Mouse (Mus musculus): ENCODE results near the gene Atxn2. TPM values are rescaled to one million over a fixed set of nuclear protein-coding genes. Genes with fewer than 3 reads are reported as not detected.

Gene Atxn2
- polyA plus RNA-seq, 1 experiment from 2014 or later: 59.4 TPM

- H3K9ac ChIP-seq (ENCODE audit: low read length): no peak overlapping the region
- DNase-seq (ENCODE audit: low spot score) (no peak), ATAC-seq (replicated peaks; ENCODE audit: low FRiP score, low TSS enrichment, low read depth) (no peak)
- no peak overlapping the region for H3K4me3 ChIP-seq (ENCODE audit: low read depth, low read length)
- WGBS: 87% methylated on average over 6 of the region's 6 CpGs
- H3K27ac ChIP-seq (ENCODE audit: low read depth): no peak overlapping the region
- no peaks in the 10 kb centered on the region for H3K9me3 ChIP-seq (ENCODE audit: control insufficient read depth, low read length)
- no peaks in the 10 kb centered on the region for H3K27me3 ChIP-seq (replicated peaks; ENCODE audit: control insufficient read depth, insufficient read depth, low read length)
- peaks cover 39% of the 10 kb centered on the region for H3K36me3 ChIP-seq (ENCODE audit: control insufficient read depth, insufficient read depth, low read length)
- H3K4me1 ChIP-seq (replicated peaks; ENCODE audit: control insufficient read depth, insufficient read depth, low read length): no peaks in the 10 kb centered on the region
- no peak overlapping the region for H3K4me2 ChIP-seq (ENCODE audit: low read length)
Observed at GRCm38 (mm10) chr5:121762949-121763348, 51.8 kb downstream of the Atxn2 start.

GRCm38 (mm10) chr5:121765020-121765419, 53.9 kb downstream of the Atxn2 start:
- Histone ChIP-seq H3K27me3 (replicated peaks; ENCODE audit: control insufficient read depth, insufficient read depth, low read length) (no peaks in the 10 kb centered on the region), H3K9ac (ENCODE audit: low read length) (no peak overlapping the region), H3K36me3 (ENCODE audit: control insufficient read depth, insufficient read depth, low read length) (peaks cover 28% of the 10 kb centered on the region), H3K4me2 (ENCODE audit: low read length) (no peak overlapping the region), H3K4me1 (replicated peaks; ENCODE audit: control insufficient read depth, insufficient read depth, low read length) (no peaks in the 10 kb centered on the region), H3K9me3 (ENCODE audit: control insufficient read depth, low read length) (no peaks in the 10 kb centered on the region), H3K27ac (ENCODE audit: low read depth) (no peak overlapping the region), H3K4me3 (ENCODE audit: low read depth, low read length) (no peak overlapping the region)
- WGBS: 91% methylated on average over 2 of the region's 2 CpGs
- DNase-seq (ENCODE audit: low spot score): no peak
- no peak for ATAC-seq (replicated peaks; ENCODE audit: low FRiP score, low TSS enrichment, low read depth)

GRCm38 (mm10) chr5:121766038-121766773, 55.1 kb downstream of the Atxn2 start:
- no peak for ATAC-seq (replicated peaks; ENCODE audit: low FRiP score, low TSS enrichment, low read depth)

DNA sequence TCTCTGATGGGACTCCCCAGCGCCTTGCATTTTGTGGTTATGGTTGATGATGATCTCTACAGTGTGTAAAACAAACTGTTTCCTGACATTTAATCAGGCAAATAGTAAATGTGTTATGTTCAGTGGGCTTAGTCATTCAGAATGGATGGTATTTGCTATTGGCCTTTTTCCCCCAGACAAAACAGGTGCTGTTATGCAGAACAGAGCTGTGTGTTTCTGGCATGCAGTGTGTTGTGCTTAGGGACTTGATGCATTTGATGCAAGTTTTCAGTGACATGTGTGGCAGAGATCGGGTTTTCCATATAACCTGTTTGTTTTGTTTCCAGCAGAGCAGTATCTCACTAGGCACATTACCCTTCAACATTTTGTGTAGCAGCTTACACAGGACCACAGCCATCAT, 56.4 kb downstream of the Atxn2 start:
- Histone ChIP-seq H3K4me3 (ENCODE audit: low read depth, low read length) (no peak overlapping the region), H3K36me3 (ENCODE audit: control insufficient read depth, insufficient read depth, low read length) (peaks cover 28% of the 10 kb centered on the region), H3K4me2 (ENCODE audit: low read length) (no peak overlapping the region), H3K27ac (ENCODE audit: low read depth) (no peak overlapping the region), H3K9me3 (ENCODE audit: control insufficient read depth, low read length) (no peaks in the 10 kb centered on the region), H3K4me1 (replicated peaks; ENCODE audit: control insufficient read depth, insufficient read depth, low read length) (no peaks in the 10 kb centered on the region), H3K9ac (ENCODE audit: low read length) (no peak overlapping the region), H3K27me3 (replicated peaks; ENCODE audit: control insufficient read depth, insufficient read depth, low read length) (no peaks in the 10 kb centered on the region)
- DNase-seq (ENCODE audit: low spot score) (no peak), ATAC-seq (replicated peaks; ENCODE audit: low FRiP score, low TSS enrichment, low read depth) (no peak)
- WGBS: 87% methylated on average over 2 of the region's 2 CpGs

More at GRCm38 (mm10) chr5:121766038-121766773, 55.1 kb downstream of the Atxn2 start:
- Histone ChIP-seq H3K27ac (ENCODE audit: low read depth) (no peak overlapping the region), H3K36me3 (ENCODE audit: control insufficient read depth, insufficient read depth, low read length) (peaks cover 16% of the 10 kb centered on the region), H3K9me3 (ENCODE audit: control insufficient read depth, low read length) (no peaks in the 10 kb centered on the region), H3K27me3 (replicated peaks; ENCODE audit: control insufficient read depth, insufficient read depth, low read length) (no peaks in the 10 kb centered on the region), H3K9ac (ENCODE audit: low read length) (no peak overlapping the region), H3K4me1 (replicated peaks; ENCODE audit: control insufficient read depth, insufficient read depth, low read length) (no peaks in the 10 kb centered on the region), H3K4me3 (ENCODE audit: low read depth, low read length) (no peak overlapping the region), H3K4me2 (ENCODE audit: low read length) (no peak overlapping the region)
- no peak for DNase-seq (ENCODE audit: low spot score)
- 88% methylated on average over 4 of the region's 4 CpGs for WGBS

GRCm38 (mm10) chr5:121769827-121770226, 58.7 kb downstream of the Atxn2 start:
- peaks cover 39% of the 10 kb centered on the region for H3K36me3 ChIP-seq (ENCODE audit: control insufficient read depth, insufficient read depth, low read length)
- no peak for ATAC-seq (replicated peaks; ENCODE audit: low FRiP score, low TSS enrichment, low read depth)
- 79% methylated on average over 7 of the region's 7 CpGs for WGBS

GRCm38 (mm10) chr5:121771611-121772010, 60.5 kb downstream of the Atxn2 start:
- H3K9ac ChIP-seq (ENCODE audit: low read length): no peak overlapping the region
- WGBS: 92% methylated on average over 3 of the region's 3 CpGs
- no peak overlapping the region for H3K27ac ChIP-seq (ENCODE audit: low read depth)
- no peaks in the 10 kb centered on the region for H3K27me3 ChIP-seq (replicated peaks; ENCODE audit: control insufficient read depth, insufficient read depth, low read length)
- no peaks in the 10 kb centered on the region for H3K9me3 ChIP-seq (ENCODE audit: control insufficient read depth, low read length)
- H3K4me3 ChIP-seq (ENCODE audit: low read depth, low read length): no peak overlapping the region
- peaks cover 55% of the 10 kb centered on the region for H3K36me3 ChIP-seq (ENCODE audit: control insufficient read depth, insufficient read depth, low read length)
- no peak overlapping the region for H3K4me2 ChIP-seq (ENCODE audit: low read length)
- ATAC-seq (replicated peaks; ENCODE audit: low FRiP score, low TSS enrichment, low read depth) (no peak), DNase-seq (ENCODE audit: low spot score) (no peak)
- no peaks in the 10 kb centered on the region for H3K4me1 ChIP-seq (replicated peaks; ENCODE audit: control insufficient read depth, insufficient read depth, low read length)

More at GRCm38 (mm10) chr5:121769827-121770226, 58.7 kb downstream of the Atxn2 start:
- Histone ChIP-seq H3K27me3 (replicated peaks; ENCODE audit: control insufficient read depth, insufficient read depth, low read length) (no peaks in the 10 kb centered on the region), H3K9ac (ENCODE audit: low read length) (no peak overlapping the region), H3K9me3 (ENCODE audit: control insufficient read depth, low read length) (no peaks in the 10 kb centered on the region), H3K27ac (ENCODE audit: low read depth) (no peak overlapping the region), H3K4me3 (ENCODE audit: low read depth, low read length) (no peak overlapping the region), H3K4me1 (replicated peaks; ENCODE audit: control insufficient read depth, insufficient read depth, low read length) (no peaks in the 10 kb centered on the region), H3K4me2 (ENCODE audit: low read length) (no peak overlapping the region)
- no peak for DNase-seq (ENCODE audit: low spot score)

DNA sequence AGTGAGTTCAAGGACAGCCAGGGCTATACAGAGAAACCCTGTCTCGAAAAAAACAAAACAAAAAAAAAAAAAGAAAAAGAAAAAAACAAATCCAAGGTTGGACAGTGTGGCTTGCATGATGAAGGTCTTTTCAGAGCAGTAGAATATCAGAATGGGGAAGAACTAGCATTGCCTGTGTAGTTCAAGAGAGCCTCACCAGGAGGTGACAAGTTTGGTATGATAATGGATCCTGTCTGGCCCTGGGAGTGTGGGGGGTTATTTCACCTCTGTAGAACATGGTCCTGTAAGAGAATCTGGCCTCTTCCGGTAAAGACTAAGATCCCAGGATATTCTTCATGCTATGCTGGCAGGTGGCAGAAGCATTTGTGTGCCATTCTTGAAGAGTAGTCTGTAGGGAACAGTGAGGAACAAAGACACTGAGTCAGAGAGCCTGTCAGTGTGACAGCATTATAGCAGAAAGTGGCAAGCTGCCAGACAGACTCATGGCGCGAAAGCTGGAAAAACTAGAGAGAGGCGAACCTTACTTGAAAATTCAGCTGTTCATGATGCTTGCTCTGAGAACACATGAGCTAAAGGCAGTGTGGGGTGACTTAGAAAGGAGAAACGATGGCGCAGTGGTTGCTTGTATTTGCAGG, 67.5 kb downstream of the Atxn2 start:
- Histone ChIP-seq H3K4me2 (ENCODE audit: low read length) (no peak overlapping the region), H3K9me3 (ENCODE audit: control insufficient read depth, low read length) (no peaks in the 10 kb centered on the region), H3K4me1 (replicated peaks; ENCODE audit: control insufficient read depth, insufficient read depth, low read length) (0 out of 2 replicates have a peak, but pooled peaks cover 1% of the 10 kb centered on the region), H3K36me3 (ENCODE audit: control insufficient read depth, insufficient read depth, low read length) (peaks cover 89% of the 10 kb centered on the region), H3K27ac (ENCODE audit: low read depth) (no peak overlapping the region), H3K4me3 (ENCODE audit: low read depth, low read length) (no peak overlapping the region), H3K9ac (ENCODE audit: low read length) (no peak overlapping the region), H3K27me3 (replicated peaks; ENCODE audit: control insufficient read depth, insufficient read depth, low read length) (no peaks in the 10 kb centered on the region)
- no peak for DNase-seq (ENCODE audit: low spot score)
- WGBS: 85% methylated on average over 7 of the region's 7 CpGs
- no peak for ATAC-seq (replicated peaks; ENCODE audit: low FRiP score, low TSS enrichment, low read depth)

DNA sequence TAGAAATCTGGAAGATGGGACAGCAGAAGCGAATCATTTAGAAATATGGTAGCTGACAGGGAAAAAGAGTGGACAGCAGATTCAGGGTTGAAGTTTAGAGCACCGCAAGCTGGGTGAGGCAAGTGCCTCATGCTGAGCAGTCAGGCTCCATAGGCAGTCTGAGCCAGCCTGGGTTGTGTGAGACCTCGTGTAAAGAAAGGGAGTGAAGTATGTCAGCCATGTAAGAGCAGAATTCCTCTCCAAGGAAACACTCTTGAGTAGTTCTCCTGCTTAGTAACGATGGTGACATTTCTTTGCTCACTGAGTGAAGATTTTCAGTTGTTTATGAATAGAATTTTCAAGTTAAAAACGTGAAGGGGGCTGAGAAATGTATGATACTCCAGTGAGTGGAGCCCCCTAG, 69.0 kb downstream of the Atxn2 start:
- Histone ChIP-seq H3K4me3 (ENCODE audit: low read depth, low read length) (no peak overlapping the region), H3K9ac (ENCODE audit: low read length) (no peak overlapping the region), H3K4me2 (ENCODE audit: low read length) (no peak overlapping the region), H3K4me1 (replicated peaks; ENCODE audit: control insufficient read depth, insufficient read depth, low read length) (0 out of 2 replicates have a peak, but pooled peaks cover 5% of the 10 kb centered on the region), H3K9me3 (ENCODE audit: control insufficient read depth, low read length) (no peaks in the 10 kb centered on the region), H3K27me3 (replicated peaks; ENCODE audit: control insufficient read depth, insufficient read depth, low read length) (no peaks in the 10 kb centered on the region), H3K36me3 (ENCODE audit: control insufficient read depth, insufficient read depth, low read length) (peaks cover 91% of the 10 kb centered on the region), H3K27ac (ENCODE audit: low read depth) (no peak overlapping the region)
- 79% methylated on average over 5 of the region's 5 CpGs for WGBS
- ATAC-seq (replicated peaks; ENCODE audit: low FRiP score, low TSS enrichment, low read depth): no peak
- no peak for DNase-seq (ENCODE audit: low spot score)

Measured in intestine, embryonic 14.5 days (tissue).